Mouse (Mus musculus) thymus, adult 2 months (tissue): ENCODE data around the gene Tmem62. TPM values are rescaled to one million over a fixed set of nuclear protein-coding genes. Genes with fewer than 3 reads are reported as not detected.

ENCODE experiments used
- DNase-seq: peaks from one replicate; pipeline ENCODE4 v3.0.0; 2021
- H3K27ac ChIP-seq: fragments of 200-500 bp; 2 replicates; pipeline ENCODE4 v1.5.1; 2012; ENCODE audit warnings: low read length, control low read depth; ENCODE audit not compliant: control insufficient read depth, insufficient read depth
- H3K27me3 ChIP-seq: fragments of 200-500 bp; 2 replicates; pipeline ENCODE4 v1.6.1; 2012; ENCODE audit warnings: mild to moderate bottlenecking, low read length, moderate library complexity, mixed read lengths; ENCODE audit not compliant: control insufficient read depth, insufficient read depth
- H3K36me3 ChIP-seq: fragments of 200-500 bp; 2 replicates; pipeline ENCODE4 v1.6.1; 2012; ENCODE audit warnings: mild to moderate bottlenecking, low read length, moderate library complexity; ENCODE audit not compliant: control insufficient read depth, insufficient read depth
- H3K4me1 ChIP-seq: fragments of 200-500 bp; replicated peaks from 2 replicates; pipeline ENCODE4 v1.6.1; 2012; ENCODE audit warnings: low read length; ENCODE audit not compliant: control insufficient read depth, insufficient read depth
- H3K4me3 ChIP-seq: fragments of 200-500 bp; 2 replicates; pipeline ENCODE4 v1.5.1; 2012; ENCODE audit warnings: mild to moderate bottlenecking, low read length, control low read depth, moderate library complexity; ENCODE audit not compliant: control insufficient read depth, insufficient read depth
- CTCF ChIP-seq: fragments of 200-500 bp; IDR thresholded peaks from 2 replicates; pipeline ENCODE4 v1.5.1; 2012; ENCODE audit warnings: mild to moderate bottlenecking, control low read depth, low read length, moderate library complexity, borderline replicate concordance; ENCODE audit not compliant: control insufficient read depth, poor library complexity, insufficient read depth; ENCODE audit errors: extremely low read depth
- POLR2A ChIP-seq: fragments of 200-500 bp; IDR thresholded peaks from 2 replicates; pipeline ENCODE4 v1.6.1; 2012; ENCODE audit warnings: mild to moderate bottlenecking, low read length, control low read depth, moderate library complexity; ENCODE audit not compliant: control insufficient read depth, poor library complexity, insufficient read depth; ENCODE audit errors: extremely low read depth
- WGBS: fragments of 180-500 bp; shearing (Covaris S2); methylation state at CpG from one replicate; pipeline ENCODE4 v1.1.7; 2018; 5-methylcytosine and 5-hydroxymethylcytosine counted together
- polyA plus RNA-seq: library from polyadenylated mRNA; depleted of rRNA; stranded (reverse); fragments of >200 nt; gene quantifications from 2 replicates; pipeline ENCODE4 v1.2.3, GENCODE M21; 2012; rRNA removed

Tmem62 gene
- polyA plus RNA-seq, 1 experiment = 8.8 TPM

DNA sequence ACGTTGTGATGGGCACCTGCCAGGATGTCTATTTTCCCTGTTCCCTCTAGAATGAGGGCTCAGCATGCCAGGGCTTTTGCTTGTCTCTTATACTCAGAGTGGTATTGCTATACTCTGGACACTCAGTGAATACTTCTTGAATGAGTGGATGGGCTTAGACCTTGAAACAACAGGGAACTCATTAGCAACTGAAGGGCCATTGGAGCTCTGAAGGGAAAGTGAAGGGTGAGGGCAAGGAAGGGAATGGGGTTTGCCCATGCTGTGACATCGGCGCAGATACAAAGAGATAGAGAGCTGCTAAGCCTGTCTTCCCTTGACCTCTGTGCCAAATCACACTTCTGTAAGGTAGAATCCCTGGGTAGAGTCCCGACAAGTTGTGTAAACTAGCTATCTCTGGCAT lies 68.8 kb downstream of the Tmem62 start:
- no peaks in the 10 kb centered on the region for H3K27me3 ChIP-seq
- no peak for TF ChIP-seq POLR2A
- TF ChIP-seq CTCF = no peak
- WGBS = 92% methylated on average over 4 of the region's 4 CpGs
- no peak overlapping the region for H3K4me3 ChIP-seq
- DNase-seq = no peak
- no peak overlapping the region for H3K27ac ChIP-seq
- H3K4me1 ChIP-seq = no peaks in the 10 kb centered on the region
- H3K36me3 ChIP-seq = no peaks in the 10 kb centered on the region

DNA sequence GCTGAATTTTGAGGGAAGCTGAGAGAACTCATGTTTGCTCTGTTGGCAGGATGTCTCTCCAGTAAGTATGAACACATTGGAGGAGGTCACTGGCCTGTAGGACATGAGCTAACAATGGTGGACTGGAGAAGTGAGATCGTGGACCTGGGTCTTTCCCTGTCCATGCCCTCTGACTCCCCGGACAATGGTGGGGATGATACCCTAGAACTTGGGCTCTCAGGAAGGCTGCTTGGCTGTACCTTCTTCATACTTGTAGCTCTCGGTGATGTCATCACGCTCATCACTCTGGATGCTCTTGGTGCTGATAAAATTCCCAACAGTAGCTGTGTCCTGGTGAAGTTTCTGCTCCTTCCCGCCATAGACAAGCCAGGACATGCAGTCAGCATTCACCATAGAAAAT lies 75.4 kb downstream of the Tmem62 start:
- H3K27ac ChIP-seq = no peak overlapping the region

DNA sequence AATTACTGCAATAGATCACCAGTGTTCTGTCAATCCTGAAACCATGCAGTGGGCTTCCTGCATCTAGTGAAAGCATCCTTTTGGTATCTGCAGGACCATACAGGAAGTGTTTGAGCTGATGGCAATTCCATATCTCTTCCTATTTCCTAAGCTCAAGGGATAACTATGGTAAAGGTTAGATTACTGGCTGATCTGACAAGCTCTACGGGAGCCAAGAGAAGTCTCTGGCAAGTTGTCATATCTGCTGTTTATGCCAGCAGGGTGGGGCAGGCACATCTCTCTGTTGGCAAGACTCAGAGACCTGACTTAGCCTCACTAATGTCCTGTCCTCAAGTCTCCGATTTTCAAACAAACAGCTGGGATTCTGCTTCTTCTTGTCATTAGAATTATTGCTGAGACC lies 77.2 kb downstream of the Tmem62 start:
- Histone ChIP-seq H3K27me3 (no peaks in the 10 kb centered on the region), H3K36me3 (no peaks in the 10 kb centered on the region), H3K4me1 (no peaks in the 10 kb centered on the region), H3K27ac (no peak overlapping the region), H3K4me3 (no peak overlapping the region)
- 74% methylated on average over 2 of the region's 2 CpGs for WGBS
- no peak for DNase-seq
- TF ChIP-seq POLR2A (no peak), CTCF (no peak)

More for the DNA sequence above, 75.4 kb downstream of the Tmem62 start:
- H3K4me1 ChIP-seq = no peaks in the 10 kb centered on the region
- H3K36me3 ChIP-seq = no peaks in the 10 kb centered on the region
- DNase-seq = no peak
- WGBS = 97% methylated on average over 5 of the region's 5 CpGs
- H3K4me3 ChIP-seq = no peak overlapping the region
- no peaks in the 10 kb centered on the region for H3K27me3 ChIP-seq
- no peak for TF ChIP-seq POLR2A
- TF ChIP-seq CTCF = no peak

DNA sequence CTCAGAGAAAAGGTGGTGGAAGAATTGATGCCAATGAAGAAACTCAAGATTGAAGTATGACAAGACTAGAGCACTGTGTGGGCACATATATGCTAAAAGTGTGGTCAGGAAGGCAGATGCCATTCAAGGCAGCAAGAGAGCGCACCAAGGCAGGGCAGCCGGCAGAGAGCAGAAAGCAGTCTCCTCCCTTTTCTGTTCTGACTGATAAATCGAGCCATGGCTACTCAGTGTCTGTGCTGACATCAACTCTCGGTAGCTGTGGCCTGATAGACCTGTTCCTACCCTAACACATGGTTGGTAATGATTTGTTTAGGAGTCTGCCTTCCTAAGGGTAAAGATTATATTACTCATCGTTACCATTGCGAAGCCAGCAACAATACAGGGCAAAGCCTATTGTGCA lies 79.1 kb downstream of the Tmem62 start:
- no peak overlapping the region for H3K4me3 ChIP-seq
- no peak overlapping the region for H3K27ac ChIP-seq
- DNase-seq = no peak
- WGBS = 90% methylated on average over 6 of the region's 6 CpGs
- H3K36me3 ChIP-seq = no peaks in the 10 kb centered on the region
- no peaks in the 10 kb centered on the region for H3K4me1 ChIP-seq
- H3K27me3 ChIP-seq = no peaks in the 10 kb centered on the region
- TF ChIP-seq POLR2A = no peak
- TF ChIP-seq CTCF = no peak

Other genes with a start within 250 kb of the Tmem62 start
- gene Cdan1, start 126.9 kb upstream of the Tmem62 start, polyA plus RNA-seq = 102 and 107 TPM in 2 replicates
- gene Ttbk2, start 126.4 kb upstream of the Tmem62 start, polyA plus RNA-seq = 5.1 and 7.1 TPM in 2 replicates
- 58.0 and 60.3 TPM in 2 replicates for gene Ubr1, start 6.3 kb upstream of the Tmem62 start, polyA plus RNA-seq
- gene Ccndbp1, start 31.4 kb downstream of the Tmem62 start, polyA plus RNA-seq = 51.0 and 54.0 TPM in 2 replicates
- gene Epb42, start 60.1 kb downstream of the Tmem62 start, polyA plus RNA-seq = 0.87 and 0.88 TPM in 2 replicates
- gene Tgm5, start 108.8 kb downstream of the Tmem62 start, polyA plus RNA-seq = 0.41 and 0.49 TPM in 2 replicates
- gene Tgm7, start 132.8 kb downstream of the Tmem62 start, polyA plus RNA-seq = 0.34 and 0.38 TPM in 2 replicates
- gene Adal, start 163.4 kb downstream of the Tmem62 start, polyA plus RNA-seq = 6.9 and 7.0 TPM in 2 replicates
- gene Lcmt2, start 163.6 kb downstream of the Tmem62 start, polyA plus RNA-seq = 13.3 and 14.9 TPM in 2 replicates
- 113 and 114 TPM in 2 replicates for gene Tubgcp4, start 193.6 kb downstream of the Tmem62 start, polyA plus RNA-seq
- 7.5 and 8.7 TPM in 2 replicates for gene Zscan29, start 194.1 kb downstream of the Tmem62 start, polyA plus RNA-seq